Mouse (Mus musculus) small intestine, adult 2 months (tissue): ENCODE results near the gene Rfx4.

Experiments
- CTCF ChIP-seq: fragments of 200-500 bp; IDR thresholded peaks from 2 replicates; pipeline ENCODE4 v1.5.1; 2012; ENCODE audit warnings: low read depth, mild to moderate bottlenecking, control low read depth, inconsistent platforms, low read length, moderate library complexity, mixed read lengths; ENCODE audit not compliant: insufficient replicate concordance, insufficient read length; ENCODE audit errors: extremely low read depth
- POLR2A ChIP-seq: fragments of 200-500 bp; IDR thresholded peaks from 2 replicates; pipeline ENCODE4 v1.6.1; 2012; ENCODE audit warnings: low read depth, mild to moderate bottlenecking, control low read depth, inconsistent platforms, low read length, moderate library complexity

DNA sequence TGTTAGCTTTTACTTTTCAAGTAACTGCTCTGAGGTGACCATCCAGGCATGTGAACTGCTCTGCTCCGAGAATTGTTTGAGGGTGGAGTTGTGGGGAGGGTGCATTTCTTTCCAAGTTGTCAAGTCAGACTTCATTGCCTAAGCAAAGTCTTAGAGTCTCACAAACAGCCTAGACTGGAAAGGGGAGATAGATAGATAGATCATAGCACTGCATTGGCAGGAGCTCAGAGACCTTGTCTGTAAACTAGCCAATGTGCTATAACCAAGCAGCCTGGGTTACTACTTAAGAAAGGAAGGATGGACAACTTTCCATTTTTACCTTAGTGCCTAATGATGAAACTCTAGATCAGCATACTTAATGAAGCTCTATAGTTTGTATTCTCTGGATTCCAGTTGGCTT is 184.5 kb downstream of the Rfx4 start:
- TF ChIP-seq CTCF (no peak), POLR2A (no peak)
